Mouse (Mus musculus) intestine, embryonic 16.5 days (tissue): ENCODE results near the gene Otop2. TPM values are rescaled to one million over a fixed set of nuclear protein-coding genes. Genes with fewer than 3 reads are reported as not detected.

Source experiments
- ATAC-seq: fragments of 200-750 bp; cut with Nextera tagmentation; 2 replicates; pipeline ENCODE4 v1.8.0; 2017; ENCODE audit warnings: moderate TSS enrichment, moderate library complexity
- H3K27ac ChIP-seq: fragments of 300-500 bp; sonication (generic); 2 replicates; pipeline ENCODE4 v1.5.1; 2014; ENCODE audit warnings: mild to moderate bottlenecking, low read length
- H3K27me3 ChIP-seq: fragments of 300-500 bp; sonication (generic); replicated peaks from 2 replicates; pipeline ENCODE4 v1.6.1; 2014; ENCODE audit warnings: low read length, control low read depth, mixed read lengths; ENCODE audit not compliant: control insufficient read depth, insufficient read depth
- H3K36me3 ChIP-seq: fragments of 300-500 bp; sonication (generic); 2 replicates; pipeline ENCODE4 v1.6.1; 2014; ENCODE audit warnings: low read length, control low read depth; ENCODE audit not compliant: control insufficient read depth, insufficient read depth
- H3K4me1 ChIP-seq: fragments of 300-500 bp; sonication (generic); 2 replicates; pipeline ENCODE4 v1.6.1; 2014; ENCODE audit warnings: low read length, control low read depth, mixed read lengths; ENCODE audit not compliant: control insufficient read depth, insufficient read depth
- H3K4me2 ChIP-seq: fragments of 300-500 bp; sonication (generic); 2 replicates; pipeline ENCODE4 v1.6.1; 2014; ENCODE audit warnings: low read depth, low read length, control low read depth
- H3K4me3 ChIP-seq: fragments of 300-500 bp; sonication (generic); 2 replicates; pipeline ENCODE4 v1.5.1; 2014; ENCODE audit warnings: mild to moderate bottlenecking, low read length
- H3K9ac ChIP-seq: fragments of 300-500 bp; sonication (generic); 2 replicates; pipeline ENCODE4 v1.6.1; 2014; ENCODE audit warnings: low read depth, low read length
- H3K9me3 ChIP-seq: fragments of 300-500 bp; sonication (generic); 2 replicates; pipeline ENCODE4 v1.6.1; 2016; ENCODE audit warnings: low read length, control low read depth; ENCODE audit not compliant: control insufficient read depth
- WGBS: fragments of 180-500 bp; shearing (Covaris S2); extraction: QIAGEN DNeasy Blood & Tissue Kit; methylation state at CpG from one replicate; pipeline ENCODE4 v1.1.7; 2014; 5-methylcytosine and 5-hydroxymethylcytosine counted together
- polyA plus RNA-seq: library from polyadenylated mRNA; unstranded; fragments of >200 nt; fragmentation: Nextera tagmentation; extraction: Ambion mirVana; gene quantifications from 2 replicates; pipeline ENCODE4 v1.2.1, GENCODE M21; 2015

The Otop2 gene
- 0.11 TPM in 1 of 2 replicates, not detected in the other for polyA plus RNA-seq

DNA sequence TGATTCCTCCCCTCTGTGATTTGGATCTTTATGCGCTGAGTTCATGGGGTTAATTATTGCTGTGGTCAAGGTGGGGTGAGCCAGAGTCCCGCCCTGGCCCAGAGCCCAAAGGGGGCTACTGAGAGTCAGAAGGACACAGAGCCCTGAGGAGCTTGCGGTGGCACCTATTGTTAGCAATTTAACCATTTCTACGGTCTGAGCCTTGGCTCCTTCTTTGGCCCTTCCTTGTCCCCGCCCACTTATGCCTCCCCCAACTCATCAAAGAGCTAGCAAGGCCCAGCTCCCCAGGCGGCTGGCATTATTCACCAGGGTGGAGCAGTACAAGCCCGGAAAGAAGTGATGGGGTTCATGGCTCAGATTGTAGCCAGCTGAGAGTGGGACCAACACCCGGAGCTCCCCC lies at the start of gene Otop2:
Gene Otop2, plus strand, starts transcription at position 301 of the 400 bp plus-strand sequence.
- no peak within 1 kb of the TSS for H3K27ac ChIP-seq
- H3K4me2 ChIP-seq = no peak within 1 kb of the TSS
- H3K9ac ChIP-seq = no peak within 1 kb of the TSS
- no peak for ATAC-seq
- no peak within 1 kb of the TSS for H3K4me3 ChIP-seq
- H3K27me3 ChIP-seq = 0 out of 2 replicates have a peak, but pooled peaks cover 4% of the 10 kb centered on the region
- no peaks in the 10 kb centered on the region for H3K36me3 ChIP-seq
- no peaks in the 10 kb centered on the region for H3K9me3 ChIP-seq
- H3K4me1 ChIP-seq = no peaks in the 10 kb centered on the region
- WGBS = 31% methylated on average over 8 of the region's 8 CpGs

DNA sequence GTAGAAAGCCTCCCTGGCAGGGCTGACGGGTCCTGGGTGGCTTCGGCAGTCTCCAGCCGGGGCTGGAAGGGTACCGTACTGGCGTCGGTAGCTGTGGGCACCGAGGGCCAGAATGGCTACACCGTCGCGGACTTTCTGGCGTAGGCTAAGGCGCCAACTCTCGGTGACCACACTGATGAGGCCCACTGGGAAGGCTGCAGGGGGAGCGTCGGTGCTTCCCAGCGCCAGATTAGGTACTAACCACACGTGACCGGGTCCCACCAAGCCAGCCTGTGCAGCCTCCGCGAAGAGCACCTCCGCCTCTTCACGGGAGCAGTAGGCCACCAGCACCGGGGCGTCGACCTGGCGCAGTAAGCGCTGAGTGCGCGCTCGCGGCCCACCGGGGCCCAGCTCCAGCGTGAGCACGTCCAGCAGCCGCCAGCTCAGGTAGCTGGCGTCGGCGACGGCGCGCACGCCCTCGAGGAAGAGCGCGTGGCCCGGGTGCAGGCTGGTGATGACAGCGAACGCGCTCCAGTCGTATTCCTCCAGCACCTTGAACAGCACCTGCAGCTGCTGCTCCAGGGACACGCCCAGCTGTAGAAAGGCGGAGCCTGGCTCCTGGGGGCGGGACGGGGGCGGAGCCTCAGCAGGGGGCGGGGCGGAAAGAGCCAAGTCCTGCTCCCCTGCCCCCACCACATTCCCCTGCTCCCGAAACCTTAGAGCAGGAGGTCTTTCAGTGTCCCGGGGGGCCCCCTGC lies 49.0 kb upstream of the Otop2 start:
- Histone ChIP-seq H3K9ac (no peak overlapping the region), H3K27ac (no peak overlapping the region), H3K4me3 (peak overlapping the region; percentile 27), H3K4me2 (peak overlapping the region; percentile 22; the same call in 1 of the 2 replicates), H3K4me1 (peaks cover 4% of the 10 kb centered on the region; the same call in 1 of the 2 replicates), H3K27me3 (peaks cover 71% of the 10 kb centered on the region), H3K36me3 (no peaks in the 10 kb centered on the region), H3K9me3 (no peaks in the 10 kb centered on the region)
- 15% methylated on average over 59 of the region's 59 CpGs for WGBS
- peak; percentile 81 for ATAC-seq

DNA sequence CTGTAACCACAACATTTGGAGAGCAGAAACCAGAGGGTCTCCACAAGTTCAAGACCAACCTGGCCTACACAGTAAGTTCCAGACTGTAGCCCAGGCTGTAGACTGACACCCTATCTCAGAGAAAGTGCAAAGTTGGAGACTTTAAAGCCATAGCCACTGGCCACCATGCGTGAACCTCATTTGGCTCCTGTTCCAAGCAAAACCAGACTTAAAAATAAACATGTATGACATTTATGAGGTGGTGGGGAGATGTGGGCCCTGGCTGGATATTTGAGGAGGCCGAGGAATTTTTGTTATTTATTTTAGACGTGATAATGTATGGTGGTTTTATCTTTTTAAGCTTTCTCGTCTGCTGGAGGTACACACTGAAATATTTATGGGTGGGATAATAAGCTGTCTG lies 47.8 kb upstream of the Otop2 start:
- H3K9ac ChIP-seq = no peak overlapping the region
- H3K4me1 ChIP-seq = peaks cover 4% of the 10 kb centered on the region; the same call in 1 of the 2 replicates
- 33% methylated on average over 4 of the region's 4 CpGs for WGBS
- H3K4me3 ChIP-seq = no peak overlapping the region
- no peak overlapping the region for H3K4me2 ChIP-seq
- H3K9me3 ChIP-seq = no peaks in the 10 kb centered on the region
- H3K27ac ChIP-seq = no peak overlapping the region
- H3K36me3 ChIP-seq = no peaks in the 10 kb centered on the region
- no peak for ATAC-seq
- peaks cover 71% of the 10 kb centered on the region for H3K27me3 ChIP-seq

DNA sequence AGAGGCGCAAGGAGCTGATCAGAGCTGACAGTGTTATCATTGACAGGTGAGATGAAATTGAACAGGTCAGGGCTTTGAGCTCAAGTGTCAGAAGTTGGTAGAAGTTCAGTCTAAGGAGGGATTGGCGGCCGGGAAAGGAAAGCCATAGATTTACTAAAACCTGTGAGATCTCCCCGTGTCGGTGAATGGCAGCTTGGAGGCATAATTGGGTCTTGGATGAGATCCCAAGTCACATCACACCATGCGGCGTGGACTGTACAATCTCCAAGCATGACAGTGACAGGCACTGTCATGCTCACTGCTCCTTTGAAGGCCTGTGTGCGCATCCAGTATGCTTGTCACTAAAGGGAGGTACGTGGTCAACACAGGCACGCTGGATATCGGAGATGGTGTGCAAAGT lies 44.0 kb upstream of the Otop2 start:
- H3K9me3 ChIP-seq = no peaks in the 10 kb centered on the region
- H3K4me3 ChIP-seq = no peak overlapping the region
- no peaks in the 10 kb centered on the region for H3K36me3 ChIP-seq
- no peak overlapping the region for H3K4me2 ChIP-seq
- no peak overlapping the region for H3K27ac ChIP-seq
- peaks cover 10% of the 10 kb centered on the region for H3K4me1 ChIP-seq
- ATAC-seq = no peak
- H3K9ac ChIP-seq = no peak overlapping the region
- 74% methylated on average over 11 of the region's 11 CpGs for WGBS
- peaks cover 84% of the 10 kb centered on the region for H3K27me3 ChIP-seq

DNA sequence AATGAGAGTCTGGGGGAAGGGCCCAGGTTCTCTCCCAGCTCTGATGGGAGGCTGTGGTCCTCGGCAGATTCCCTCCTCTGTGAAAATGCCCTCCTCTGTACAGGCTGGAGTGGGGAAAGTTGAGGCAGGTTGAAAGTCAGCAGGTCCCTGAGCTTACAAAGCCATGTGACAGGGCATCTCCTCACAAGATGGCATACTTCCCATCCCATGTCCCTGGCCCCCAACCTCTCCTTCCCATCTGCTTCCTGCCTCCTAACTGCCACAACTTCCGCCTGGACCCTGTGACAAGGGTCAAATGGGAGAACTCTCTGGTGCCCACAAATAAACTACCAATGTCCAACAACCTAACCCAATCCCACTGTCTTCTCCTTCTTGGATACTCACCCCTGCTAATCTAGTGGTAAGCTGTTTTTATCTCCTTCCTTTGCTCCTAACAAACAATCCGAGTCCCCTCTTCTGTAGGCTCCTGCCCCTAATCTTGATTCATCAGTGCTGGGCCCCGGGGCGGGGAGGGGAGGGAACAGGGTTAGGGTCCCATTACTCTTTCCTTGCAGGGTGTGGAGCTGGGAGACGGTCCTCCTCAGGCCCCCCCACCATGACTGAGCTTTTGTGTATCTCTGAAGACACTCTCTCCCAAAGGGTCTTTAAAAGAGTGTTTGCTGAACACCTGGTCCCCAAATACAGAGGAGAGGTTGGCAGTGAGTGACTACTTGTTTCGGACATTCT lies 42.7 kb upstream of the Otop2 start:
- Histone ChIP-seq H3K27ac (no peak overlapping the region), H3K9ac (no peak overlapping the region)
- WGBS = 65% methylated on average over 7 of the region's 7 CpGs

DNA sequence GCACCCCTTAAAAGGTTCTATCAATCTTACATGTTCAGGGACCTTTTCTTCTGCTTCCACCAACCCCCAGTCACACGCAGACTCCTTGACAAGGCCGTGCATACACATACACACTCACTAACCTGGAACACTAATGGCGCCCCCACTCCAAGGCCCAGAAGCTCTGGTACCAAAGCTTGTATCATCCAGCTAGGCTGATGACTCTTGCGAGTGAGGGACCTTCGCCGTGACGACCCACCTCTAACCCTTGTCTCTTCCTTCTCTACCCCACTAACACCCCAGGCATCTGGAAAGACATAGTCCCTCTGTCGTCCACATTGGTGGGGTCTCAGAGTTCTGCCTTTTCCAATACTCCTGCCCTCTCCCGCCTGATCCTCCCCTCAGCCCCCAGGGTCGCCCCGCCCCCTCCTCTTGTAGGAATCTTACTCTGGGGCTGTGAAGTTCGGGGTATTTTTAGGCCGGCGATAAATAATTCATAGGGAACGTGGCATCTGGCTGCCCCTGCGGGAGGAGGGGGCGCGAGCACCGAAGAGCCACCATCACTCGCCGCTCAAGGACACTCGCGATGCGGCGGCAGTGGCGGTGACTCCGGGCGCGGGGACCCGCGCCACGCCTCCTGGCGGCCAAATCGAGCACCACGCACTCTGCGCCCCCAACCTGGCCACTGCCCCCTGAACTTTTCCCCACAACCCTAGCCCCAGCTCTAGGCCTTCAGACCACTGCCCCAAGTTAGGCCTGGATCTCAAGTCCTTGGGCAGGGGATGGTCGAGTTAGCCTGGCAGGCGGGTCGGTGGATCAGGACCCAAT lies 41.9 kb upstream of the Otop2 start:
- Histone ChIP-seq H3K27me3 (peaks cover 69% of the 10 kb centered on the region), H3K4me3 (peak overlapping the region; percentile 15; the same call in 1 of the 2 replicates)
- WGBS = 8% methylated on average over 39 of the region's 39 CpGs

More for the DNA sequence above, 42.7 kb upstream of the Otop2 start:
- Histone ChIP-seq H3K4me3 (no peak overlapping the region), H3K36me3 (peaks cover 2% of the 10 kb centered on the region; the same call in 1 of the 2 replicates), H3K9me3 (no peaks in the 10 kb centered on the region), H3K4me1 (peaks cover 9% of the 10 kb centered on the region), H3K4me2 (no peak overlapping the region), H3K27me3 (peaks cover 72% of the 10 kb centered on the region)
- ATAC-seq = no peak

DNA sequence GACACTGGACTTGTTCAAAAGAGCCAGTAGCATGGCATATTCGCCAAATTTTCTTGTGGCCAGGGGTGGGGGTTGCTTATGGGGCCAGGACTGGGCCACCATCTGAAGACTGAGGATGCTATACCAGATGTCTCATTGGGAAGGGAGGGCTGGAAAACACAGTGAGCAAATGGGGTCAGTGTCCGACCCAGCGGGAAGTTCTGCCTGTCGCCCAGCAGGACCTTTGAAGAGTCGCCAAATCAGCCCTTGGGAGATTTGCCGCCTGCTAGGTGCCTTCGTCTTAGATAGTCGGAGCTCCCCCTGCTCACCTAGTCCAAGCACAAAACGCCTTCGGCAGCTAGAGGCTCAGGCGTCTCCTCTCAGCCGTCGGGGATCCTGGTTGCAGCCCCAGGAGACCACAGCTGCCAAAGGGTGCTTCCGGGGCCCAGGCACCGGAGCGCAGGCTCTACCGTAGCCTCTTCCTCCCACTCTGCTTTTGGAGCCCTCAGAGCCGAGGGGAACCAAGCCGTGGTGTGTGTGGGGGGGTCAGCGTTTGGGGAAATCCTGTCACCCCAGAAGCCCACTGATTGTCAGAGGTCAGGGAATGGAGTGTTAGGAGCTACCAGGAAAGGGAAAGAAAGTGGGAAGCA lies 41.1 kb upstream of the Otop2 start:
- WGBS = 5% methylated on average over 20 of the region's 20 CpGs
- Histone ChIP-seq H3K27me3 (peaks cover 64% of the 10 kb centered on the region), H3K9me3 (no peaks in the 10 kb centered on the region), H3K4me2 (no peak overlapping the region), H3K27ac (no peak overlapping the region), H3K36me3 (peaks cover 2% of the 10 kb centered on the region; the same call in 1 of the 2 replicates), H3K4me1 (peaks cover 12% of the 10 kb centered on the region), H3K4me3 (no peak overlapping the region), H3K9ac (no peak overlapping the region)
- no peak for ATAC-seq

More for the DNA sequence above, 41.9 kb upstream of the Otop2 start:
- Histone ChIP-seq H3K4me2 (peak overlapping the region; percentile 43), H3K9me3 (no peaks in the 10 kb centered on the region), H3K4me1 (peaks cover 9% of the 10 kb centered on the region), H3K36me3 (peaks cover 2% of the 10 kb centered on the region; the same call in 1 of the 2 replicates), H3K9ac (no peak overlapping the region), H3K27ac (no peak overlapping the region)
- ATAC-seq = no peak

DNA sequence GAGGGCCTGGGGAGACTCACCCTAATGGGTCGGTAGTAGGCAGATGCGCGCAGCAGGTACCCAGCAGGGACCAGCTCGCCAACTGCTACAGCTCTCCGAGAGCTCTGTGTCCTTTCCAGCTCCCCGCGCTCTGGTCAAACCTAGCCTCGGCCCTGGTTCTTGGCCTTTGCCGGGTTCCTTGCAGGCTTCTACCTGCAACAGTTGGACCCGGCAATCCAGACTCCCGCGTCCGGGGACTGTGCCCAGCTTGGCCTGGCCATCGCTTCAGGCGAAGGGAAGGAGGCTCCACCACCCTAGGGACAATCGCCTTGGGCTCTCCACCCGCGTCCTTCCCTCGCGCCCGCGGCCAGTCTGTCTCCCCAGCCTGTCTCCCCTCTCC lies 40.6 kb upstream of the Otop2 start:
- H3K27me3 ChIP-seq = peaks cover 61% of the 10 kb centered on the region
- peak overlapping the region; percentile 37 for H3K4me3 ChIP-seq
- peaks cover 2% of the 10 kb centered on the region; the same call in 1 of the 2 replicates for H3K36me3 ChIP-seq
- no peaks in the 10 kb centered on the region for H3K9me3 ChIP-seq
- ATAC-seq = no peak
- H3K4me1 ChIP-seq = peaks cover 12% of the 10 kb centered on the region
- no peak overlapping the region for H3K27ac ChIP-seq
- peak overlapping the region; percentile 51 for H3K4me2 ChIP-seq
- 3% methylated on average over 22 of the region's 22 CpGs for WGBS
- no peak overlapping the region for H3K9ac ChIP-seq
